8 mouse cellular contexts compared by ENCODE assay signal in genomic region chr11:62538321-62539088, GRCm38 (mm10). TPM values are rescaled to one million over a fixed set of nuclear protein-coding genes. Genes with fewer than 3 reads are reported as not detected.
DNase-seq lines count a peak whose midpoint lies in the region; ATAC-seq and TF ChIP-seq lines count a peak whose summit lies in the region.

No protein-coding gene starts in this region.

- H3K4me1 ChIP-seq in intestine, embryonic 16.5 days (ENCODE audit: control insufficient read depth, insufficient read depth, low read length) = peaks cover 10% of the 10 kb centered on the region; the same call in 1 of the 2 replicates
- H3K4me1 ChIP-seq in liver, adult 2 months (ENCODE audit: control insufficient read depth, insufficient read depth, low read length) = peaks cover 2% of the 10 kb centered on the region; the same call in 1 of the 2 replicates
- H3K4me1 ChIP-seq in midbrain, embryonic 16.5 days (ENCODE audit: control insufficient read depth, insufficient read depth, low read length) = peaks cover 15% of the 10 kb centered on the region

- no peaks in the 10 kb centered on the region for H3K9me3 ChIP-seq in intestine, embryonic 16.5 days (ENCODE audit: control insufficient read depth, low read length)
- H3K9me3 ChIP-seq in midbrain, embryonic 16.5 days (replicated peaks; ENCODE audit: control insufficient read depth, low read length, poor library complexity, severe bottlenecking) = no peaks in the 10 kb centered on the region

- H3K9ac ChIP-seq in intestine, embryonic 16.5 days (ENCODE audit: low read depth, low read length) = peak overlapping the region; percentile 89
- H3K9ac ChIP-seq in liver, adult 2 months (ENCODE audit: low read depth, low read length) = peak overlapping the region; percentile 94
- peak overlapping the region; percentile 98 for H3K9ac ChIP-seq in midbrain, embryonic 16.5 days (ENCODE audit: low read depth, low read length)

- H3K79me2 ChIP-seq in liver, adult 2 months (ENCODE audit: control insufficient read depth, insufficient read depth, low read length) = no peaks in the 10 kb centered on the region; the same call in 1 of the 2 replicates

- H3K27me3 ChIP-seq in intestine, embryonic 16.5 days (replicated peaks; ENCODE audit: control insufficient read depth, insufficient read depth, low read length) = no peaks in the 10 kb centered on the region
- H3K27me3 ChIP-seq in liver, adult 2 months (ENCODE audit: control insufficient read depth, insufficient read depth, low read length) = no peaks in the 10 kb centered on the region
- no peaks in the 10 kb centered on the region for H3K27me3 ChIP-seq in midbrain, embryonic 16.5 days (ENCODE audit: control insufficient read depth, insufficient read depth, low read depth, low read length)

- no peaks in the 10 kb centered on the region for H3K36me3 ChIP-seq in intestine, embryonic 16.5 days (ENCODE audit: control insufficient read depth, insufficient read depth, low read length)
- peaks cover 8% of the 10 kb centered on the region; the same call in 1 of the 2 replicates for H3K36me3 ChIP-seq in liver, adult 2 months (ENCODE audit: control insufficient read depth, insufficient read depth, low read length)
- H3K36me3 ChIP-seq in midbrain, embryonic 16.5 days (ENCODE audit: control insufficient read depth, insufficient read depth, low read length) = no peaks in the 10 kb centered on the region

- peak overlapping the region; percentile 91 for H3K4me2 ChIP-seq in intestine, embryonic 16.5 days (ENCODE audit: low read depth, low read length)
- peak overlapping the region; percentile 86 for H3K4me2 ChIP-seq in midbrain, embryonic 16.5 days (ENCODE audit: low read length)

- H3K4me3 ChIP-seq in intestine, embryonic 16.5 days (ENCODE audit: low read length) = peak overlapping the region; percentile 85
- peak overlapping the region; percentile 92 for H3K4me3 ChIP-seq in liver, adult 2 months (ENCODE audit: insufficient read depth, low read depth, low read length)
- H3K4me3 ChIP-seq in midbrain, embryonic 16.5 days (ENCODE audit: low read depth, low read length) = peak overlapping the region; percentile 86

- no peak for TF ChIP-seq POLR2A in liver, adult 2 months (IDR thresholded peaks at IDR 0.05; ENCODE audit: extremely low read depth, insufficient read depth, low read length)

- H3K27ac ChIP-seq in intestine, embryonic 16.5 days (ENCODE audit: low read length) = peak overlapping the region; percentile 76
- peak overlapping the region; percentile 90 for H3K27ac ChIP-seq in liver, adult 2 months (replicated peaks; ENCODE audit: insufficient read depth, low read depth, low read length)
- peak overlapping the region; percentile 88 for H3K27ac ChIP-seq in midbrain, embryonic 16.5 days (ENCODE audit: low read length)

- WGBS in intestine, embryonic 16.5 days = under 1% methylated on average over 69 of the region's 73 CpGs
- WGBS in liver, adult 2 months = under 1% methylated on average over 55 of the region's 73 CpGs
- under 1% methylated on average over 72 of the region's 73 CpGs for WGBS in midbrain, embryonic 16.5 days

- DNase-seq in 3134 (ENCODE audit: extremely low read depth, insufficient read length, low spot score) = peak; percentile 79
- DNase-seq in adrenal gland, adult 18-20 months (ENCODE audit: low spot score in 2 of 2) = peak; percentile 59 to 67
- DNase-seq in embryo, embryonic 9.5 days (ENCODE audit: extremely low spot score) = peak; percentile 70
- DNase-seq in liver, adult 2 months (ENCODE audit: extremely low read depth, low read depth, low spot score) = peak; percentile 85
- DNase-seq in spleen, postnatal 4 days (ENCODE audit: low spot score in 2 of 2) = peak; percentile 56 to 86

- ATAC-seq in granulocyte monocyte progenitor cell, adult 5-6 weeks (replicated peaks; ENCODE audit: poor library complexity, severe bottlenecking) = peak; percentile 39
- peak; percentile 86 for ATAC-seq in intestine, embryonic 16.5 days
- peak; percentile 84 for ATAC-seq in midbrain, embryonic 16.5 days

- no peak for TF ChIP-seq CTCF in liver, adult 2 months (IDR thresholded peaks at IDR 0.05; ENCODE audit: low read depth, low read length)

RNA-seq across cellular contexts. Expression of gene Cenpv, which starts 0.6 kb away (rescaled TPM):
- 10 to 100 TPM; 32.0 to 33.1 TPM for total RNA-seq in adrenal gland, adult 18-20 months (2021)
- total RNA-seq in granulocyte monocyte progenitor cell, adult 5-6 weeks (2014; fragmentation: Nextera tagmentation) = 25.2 and 30.3 TPM in 2 replicates
- 12.8 and 15.7 TPM in 2 replicates for total RNA-seq in granulocyte monocyte progenitor cell, adult 5-6 weeks (2017)
- 6.8 and 17.9 TPM in 2 replicates for polyA plus RNA-seq in intestine, embryonic 16.5 days (2015; fragmentation: Nextera tagmentation; extraction: Ambion mirVana)
- 20.5 and 26.6 TPM in 2 replicates for total RNA-seq in liver, adult 2 months (2014; rRNA removed)
- 31.6 and 32.6 TPM in 2 replicates for polyA plus RNA-seq in liver, adult 2 months (2012; rRNA removed)
- polyA plus RNA-seq in midbrain, embryonic 16.5 days (2015; fragmentation: Nextera tagmentation; extraction: Ambion mirVana) = 51.2 and 54.4 TPM in 2 replicates

RNA-seq across cellular contexts. Expression of gene Ubb, which starts 12.5 kb away (rescaled TPM):
- total RNA-seq in adrenal gland, adult 18-20 months (2021) = 1,000 to 10,000 TPM; 1,040 to 1,434 TPM
- total RNA-seq in granulocyte monocyte progenitor cell, adult 5-6 weeks (2014; fragmentation: Nextera tagmentation) = 870 and 954 TPM in 2 replicates
- total RNA-seq in granulocyte monocyte progenitor cell, adult 5-6 weeks (2017) = 1,051 and 1,247 TPM in 2 replicates
- polyA plus RNA-seq in intestine, embryonic 16.5 days (2015; fragmentation: Nextera tagmentation; extraction: Ambion mirVana) = 2,570 and 2,643 TPM in 2 replicates
- 621 and 698 TPM in 2 replicates for total RNA-seq in liver, adult 2 months (2014; rRNA removed)
- 644 and 809 TPM in 2 replicates for polyA plus RNA-seq in liver, adult 2 months (2012; rRNA removed)
- polyA plus RNA-seq in midbrain, embryonic 16.5 days (2015; fragmentation: Nextera tagmentation; extraction: Ambion mirVana) = 4,809 and 4,815 TPM in 2 replicates

RNA-seq across cellular contexts. Expression of gene Trpv2, which starts 35.8 kb away (rescaled TPM):
- total RNA-seq in adrenal gland, adult 18-20 months (2021) = 1 to 10 TPM; 3.4 to 7.2 TPM
- 13.8 and 17.5 TPM in 2 replicates for total RNA-seq in granulocyte monocyte progenitor cell, adult 5-6 weeks (2014; fragmentation: Nextera tagmentation)
- total RNA-seq in granulocyte monocyte progenitor cell, adult 5-6 weeks (2017) = 9.2 and 10.7 TPM in 2 replicates
- 11.0 and 11.2 TPM in 2 replicates for polyA plus RNA-seq in intestine, embryonic 16.5 days (2015; fragmentation: Nextera tagmentation; extraction: Ambion mirVana)
- total RNA-seq in liver, adult 2 months (2014; rRNA removed) = 0.83 and 2.1 TPM in 2 replicates
- 0.57 and 1.7 TPM in 2 replicates for polyA plus RNA-seq in liver, adult 2 months (2012; rRNA removed)
- 43.5 and 43.7 TPM in 2 replicates for polyA plus RNA-seq in midbrain, embryonic 16.5 days (2015; fragmentation: Nextera tagmentation; extraction: Ambion mirVana)

Comparison
In these comparisons a context has a peak if more than half of its experiments do, and no peak if none do; other contexts are left out.
1. Peak in every context shown above with its lines: DNase-seq, ATAC-seq, H3K4me3 ChIP-seq and H3K27ac ChIP-seq.